Comparison of ENCODE assay signal across 15 mouse cellular contexts in the genomic region with DNA sequence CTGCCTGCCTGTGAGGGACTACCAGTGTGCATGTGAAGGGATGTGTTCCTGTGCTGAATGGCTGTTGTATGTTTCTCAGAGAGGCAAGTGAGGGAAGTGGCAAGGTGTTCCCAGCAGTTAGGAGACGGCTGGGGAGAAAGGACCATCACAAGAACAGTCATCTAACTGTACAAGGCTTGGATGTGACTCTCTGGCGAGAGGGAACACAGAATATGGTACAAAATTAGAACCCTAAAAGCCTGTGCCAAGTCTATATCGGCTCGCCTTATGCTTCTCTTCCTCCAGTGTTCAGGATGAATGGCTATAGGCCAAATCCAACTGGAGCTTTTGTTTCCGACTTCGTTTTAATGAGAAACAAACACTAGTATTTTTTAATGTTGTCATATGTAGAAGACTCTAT.
DNase-seq lines count a peak whose midpoint lies in the region; ATAC-seq and TF ChIP-seq lines count a peak whose summit lies in the region.
"Had no signal": no experiment of that assay in that cellular context is flagged by ENCODE, and none has a peak within 500 bp of the region (broad histone marks: within the 10 kb centered on the region; RNA-seq: fewer than 3 reads in every experiment).

No protein-coding gene starts in this region.

- H3K4me3 ChIP-seq in forebrain, embryonic 15.5 days: no peak overlapping the region
- no peak overlapping the region for H3K4me3 ChIP-seq in forebrain, embryonic 12.5 days (replicated peaks)
- no peak overlapping the region for H3K4me3 ChIP-seq in cortical plate, adult 2 months (ENCODE audit: insufficient read depth, low read length)
- H3K4me3 ChIP-seq: erythroblast, embryonic 14.5 days; heart, embryonic 15.5 days; hindbrain, embryonic 15.5 days; limb, embryonic 12.5 days; midbrain, embryonic 15.5 days; neural tube, embryonic 12.5 days had no signal

- no peak overlapping the region for H3K9ac ChIP-seq in forebrain, embryonic 15.5 days (replicated peaks)
- H3K9ac ChIP-seq in forebrain, embryonic 12.5 days: no peak overlapping the region
- H3K9ac ChIP-seq: heart, embryonic 15.5 days; hindbrain, embryonic 15.5 days; limb, embryonic 12.5 days; midbrain, embryonic 15.5 days; neural tube, embryonic 12.5 days had no signal

- H3K27me3 ChIP-seq in forebrain, embryonic 15.5 days: no peaks in the 10 kb centered on the region
- H3K27me3 ChIP-seq in forebrain, embryonic 12.5 days: no peaks in the 10 kb centered on the region
- H3K27me3 ChIP-seq: heart, embryonic 15.5 days; hindbrain, embryonic 15.5 days; limb, embryonic 12.5 days; midbrain, embryonic 15.5 days; neural tube, embryonic 12.5 days had no signal

- TF ChIP-seq CTCF in cortical plate, adult 2 months (IDR thresholded peaks at IDR 0.05; ENCODE audit: extremely low read depth, insufficient read depth, low read length): no peak

- H3K36me3 ChIP-seq in forebrain, embryonic 15.5 days: no peaks in the 10 kb centered on the region
- no peaks in the 10 kb centered on the region for H3K36me3 ChIP-seq in forebrain, embryonic 12.5 days (replicated peaks)
- H3K36me3 ChIP-seq: heart, embryonic 15.5 days; hindbrain, embryonic 15.5 days; limb, embryonic 12.5 days; midbrain, embryonic 15.5 days; neural tube, embryonic 12.5 days had no signal

- no peak overlapping the region for H3K27ac ChIP-seq in forebrain, embryonic 15.5 days (replicated peaks)
- H3K27ac ChIP-seq in forebrain, embryonic 12.5 days: no peak overlapping the region
- H3K27ac ChIP-seq in cortical plate, adult 2 months (ENCODE audit: insufficient read depth, low read length): 0 out of 2 replicates have a peak overlapping the region, but pooled peaks have one; percentile 8
- H3K27ac ChIP-seq: heart, embryonic 15.5 days; hindbrain, embryonic 15.5 days; kidney, postnatal 0 days; limb, embryonic 12.5 days; midbrain, embryonic 15.5 days; neural tube, embryonic 12.5 days had no signal

- H3K4me1 ChIP-seq in forebrain, embryonic 15.5 days: 0 out of 2 replicates have a peak, but pooled peaks cover 5% of the 10 kb centered on the region
- no peaks in the 10 kb centered on the region for H3K4me1 ChIP-seq in forebrain, embryonic 12.5 days
- H3K4me1 ChIP-seq in cortical plate, adult 2 months (ENCODE audit: control insufficient read depth, insufficient read depth, low read length): peaks cover 8% of the 10 kb centered on the region
- H3K4me1 ChIP-seq: heart, embryonic 15.5 days; hindbrain, embryonic 15.5 days; limb, embryonic 12.5 days; midbrain, embryonic 15.5 days; neural tube, embryonic 12.5 days had no signal

- TF ChIP-seq POLR2A in cortical plate, adult 2 months (IDR thresholded peaks at IDR 0.05; ENCODE audit: extremely low read depth, insufficient read depth, low read length): no peak

- WGBS in forebrain, embryonic 15.5 days: 52% methylated on average over 6 of the region's 6 CpGs
- 85% methylated on average over 6 of the region's 6 CpGs for WGBS in forebrain, embryonic 12.5 days

- no peak overlapping the region for H3K4me2 ChIP-seq in forebrain, embryonic 15.5 days (replicated peaks)
- no peak overlapping the region for H3K4me2 ChIP-seq in forebrain, embryonic 12.5 days
- H3K4me2 ChIP-seq: heart, embryonic 15.5 days; hindbrain, embryonic 15.5 days; limb, embryonic 12.5 days; midbrain, embryonic 15.5 days; neural tube, embryonic 12.5 days had no signal

- ATAC-seq in forebrain, embryonic 15.5 days (replicated peaks): 0 out of 2 replicates have a peak, but pooled peaks have one; percentile 51
- ATAC-seq in forebrain, embryonic 12.5 days (ENCODE audit: low FRiP score): no peak
- ATAC-seq: midbrain, embryonic 15.5 days had no signal

- DNase-seq in cerebellum, adult 11 months: peak; percentile 54
- DNase-seq in left cerebral cortex, postnatal 14 days (ENCODE audit: low spot score in 2 of 2): peak; percentile 26 to 67
- DNase-seq in neural tube, embryonic 10.5 days (ENCODE audit: extremely low spot score, low spot score): no peak
- no peak for DNase-seq in kidney, adult 9 months
- no peak for DNase-seq in thymus, postnatal 4 days

- intact Hi-C loops in left cerebral cortex, postnatal 14 days (cut with DNase I): no loop called here

- H3K9me3 ChIP-seq in forebrain, embryonic 15.5 days: no peaks in the 10 kb centered on the region
- no peaks in the 10 kb centered on the region for H3K9me3 ChIP-seq in forebrain, embryonic 12.5 days
- H3K9me3 ChIP-seq: heart, embryonic 15.5 days; hindbrain, embryonic 15.5 days; limb, embryonic 12.5 days; midbrain, embryonic 15.5 days; neural tube, embryonic 12.5 days had no signal

Comparison
In these comparisons a context has a peak if more than half of its experiments do, and no peak if none do; other contexts are left out.
1. DNase-seq: peak in cerebellum, adult 11 months (single experiment) and left cerebral cortex, postnatal 14 days (2 of 2); none in neural tube, embryonic 10.5 days (single experiment), kidney, adult 9 months (single experiment) and thymus, postnatal 4 days (single experiment).